Mouse (Mus musculus) layer of hippocampus, postnatal 36 days (tissue): ENCODE measurements around the gene Tmem19. TPM values are rescaled to one million over a fixed set of nuclear protein-coding genes. Genes with fewer than 3 reads are reported as not detected.

Experiments used
- DNase-seq, 2 experiments: peaks; one replicate each; pipeline ENCODE4 v3.0.0; 2022
- total RNA-seq, 2 experiments: library from RNA; stranded (reverse); gene quantifications; 2 replicates each; pipeline ENCODE4 v1.2.3; 2021

Gene Tmem19
- total RNA-seq, 2 experiments from 2014 or later, result 39.7 to 41.7 TPM

- no peak for DNase-seq
These were observed 53.1 kb downstream of the Tmem19 start for GRCm38 (mm10) chr10:115309191-115309590.

GRCm38 (mm10) chr10:115307331-115307875, 54.9 kb downstream of the Tmem19 start:
- no peak for DNase-seq

- DNase-seq, result no peak
These were observed 63.6 kb downstream of the Tmem19 start for GRCm38 (mm10) chr10:115298683-115299082.

GRCm38 (mm10) chr10:115297582-115297981, 64.7 kb downstream of the Tmem19 start:
- DNase-seq, result no peak

DNA sequence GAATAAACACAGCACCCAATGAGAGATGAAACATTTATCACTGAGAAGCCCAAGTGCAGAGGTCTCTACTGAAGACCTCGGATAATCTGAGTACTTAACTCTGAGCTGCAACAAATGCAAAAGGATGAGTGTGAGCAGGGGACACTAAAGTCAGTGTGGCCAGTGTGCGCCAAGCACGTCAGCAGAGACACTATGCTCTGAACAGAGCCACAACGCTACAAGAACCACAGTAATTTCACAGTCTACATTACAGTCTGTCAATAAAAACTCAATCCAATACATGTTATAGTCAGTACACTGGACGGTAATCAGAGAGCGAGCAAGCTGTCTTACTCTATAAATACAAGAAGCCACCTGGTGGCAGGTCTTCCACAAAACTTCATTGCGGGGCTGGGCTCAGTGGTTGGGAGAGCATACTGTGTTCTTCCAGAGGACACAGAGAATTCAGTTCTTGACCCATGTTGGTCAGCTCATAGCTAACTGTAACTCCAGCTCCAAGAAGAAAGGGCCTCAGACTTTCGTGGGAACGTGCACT, 65.8 kb downstream of the Tmem19 start:
- no peak for DNase-seq

GRCm38 (mm10) chr10:115295162-115295561, 67.1 kb downstream of the Tmem19 start:
- no peak for DNase-seq

DNA sequence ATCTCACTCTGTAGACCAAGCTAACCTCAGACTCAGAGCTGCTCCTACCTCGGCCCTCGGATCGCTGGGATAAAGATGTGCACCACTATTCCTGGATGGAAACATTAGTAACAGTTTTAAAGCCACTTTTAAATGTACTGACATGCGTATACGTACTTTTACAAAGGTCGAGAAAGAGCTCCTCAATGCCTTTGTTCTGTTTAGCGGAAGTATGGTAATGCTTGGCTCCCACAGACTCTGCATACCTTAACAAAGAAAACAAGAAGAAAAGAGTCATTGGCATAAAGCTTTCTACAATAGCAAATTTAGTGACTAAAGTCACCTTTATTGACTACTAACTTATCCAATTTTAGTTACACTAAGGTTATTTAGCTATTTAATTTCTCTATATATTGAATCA, 67.6 kb downstream of the Tmem19 start:
- no peak for DNase-seq

DNA sequence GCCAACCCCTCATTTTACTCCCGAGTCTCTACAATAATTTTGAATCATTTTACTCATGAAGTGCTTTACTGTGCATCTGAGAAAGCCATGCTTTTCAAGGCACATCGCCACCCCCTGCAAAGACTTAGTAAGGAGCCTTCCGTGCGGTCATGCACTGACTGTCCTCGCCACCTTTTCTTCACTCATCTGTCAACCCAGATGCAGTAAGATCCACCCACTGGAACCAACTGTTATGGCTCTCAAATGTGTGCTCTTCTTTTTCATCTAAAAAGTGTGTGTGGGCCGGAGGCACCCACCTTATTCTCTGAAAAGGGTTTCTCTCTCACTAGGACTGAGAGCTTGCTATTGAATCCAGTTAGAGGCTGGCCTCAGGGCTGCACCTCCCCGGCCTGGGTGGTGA, 68.4 kb downstream of the Tmem19 start:
- no peak for DNase-seq

DNA sequence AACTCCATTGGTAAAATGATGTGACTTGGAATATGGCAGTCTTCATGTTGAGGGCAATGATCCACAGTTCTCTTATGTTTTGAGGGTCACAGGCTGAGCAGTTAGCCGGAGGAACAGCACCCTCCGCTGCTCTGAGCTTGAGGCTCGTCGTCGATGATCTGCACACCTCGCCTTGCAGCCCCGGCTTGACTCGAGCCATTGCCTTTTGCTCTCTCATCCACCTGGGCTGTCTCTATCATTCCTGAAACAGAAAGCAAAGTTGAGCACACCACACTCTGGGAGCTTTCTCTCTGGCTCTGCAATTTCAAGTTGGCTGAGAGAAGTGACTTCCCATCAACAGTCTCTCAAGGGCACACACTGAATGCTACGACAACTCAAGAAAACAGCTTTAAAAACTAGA, 71.6 kb downstream of the Tmem19 start:
- DNase-seq, result no peak

Other genes starting within 250 kb of the Tmem19 start
- under 1 TPM; 0.67 to 0.73 TPM for gene Tph2, start 177.5 kb downstream of the Tmem19 start, total RNA-seq
- gene Tbc1d15, start 111.0 kb downstream of the Tmem19 start, total RNA-seq, result 10 to 100 TPM; 59.1 to 62.0 TPM
- 10 to 100 TPM; 52.7 to 58.9 TPM for gene Rab21, start 46.9 kb downstream of the Tmem19 start, total RNA-seq
- 10 to 100 TPM; 17.6 to 18.2 TPM for gene Thap2, start 21.9 kb upstream of the Tmem19 start, total RNA-seq
- gene Zfc3h1, start 22.5 kb upstream of the Tmem19 start, total RNA-seq, result 10 to 100 TPM; 52.3 to 60.6 TPM
- under 1 TPM; 0.47 to 0.66 TPM for gene A930009A15Rik, start 207.5 kb upstream of the Tmem19 start, total RNA-seq
- gene Lgr5, start 225.3 kb upstream of the Tmem19 start, total RNA-seq, result 1 to 10 TPM; 1.8 TPM